Mouse (Mus musculus) kidney, postnatal 14 days (tissue): Measurements from ENCODE around the gene Cyb5r3.

Experiments
- DNase-seq: peaks from one replicate; pipeline ENCODE4 v3.0.0; 2022; ENCODE audit warnings: mixed read lengths

Gene Cyb5r3

GRCm38 (mm10) chr15:83169772-83170722 lies 2.3 kb downstream of the Cyb5r3 start:
- DNase-seq = peak; percentile 58

GRCm38 (mm10) chr15:83168875-83169771 lies 3.3 kb downstream of the Cyb5r3 start:
- DNase-seq = no peak

GRCm38 (mm10) chr15:83168311-83168710 lies 4.1 kb downstream of the Cyb5r3 start:
- no peak for DNase-seq

GRCm38 (mm10) chr15:83167550-83168065 lies 4.8 kb downstream of the Cyb5r3 start:
- DNase-seq = no peak

GRCm38 (mm10) chr15:83167126-83167525 lies 5.3 kb downstream of the Cyb5r3 start:
- peak; percentile 34 for DNase-seq

- DNase-seq = peak; percentile 27
Observed at GRCm38 (mm10) chr15:83166642-83167041, 5.8 kb downstream of the Cyb5r3 start.

GRCm38 (mm10) chr15:83165526-83166315 lies 6.7 kb downstream of the Cyb5r3 start:
- no peak for DNase-seq

DNA sequence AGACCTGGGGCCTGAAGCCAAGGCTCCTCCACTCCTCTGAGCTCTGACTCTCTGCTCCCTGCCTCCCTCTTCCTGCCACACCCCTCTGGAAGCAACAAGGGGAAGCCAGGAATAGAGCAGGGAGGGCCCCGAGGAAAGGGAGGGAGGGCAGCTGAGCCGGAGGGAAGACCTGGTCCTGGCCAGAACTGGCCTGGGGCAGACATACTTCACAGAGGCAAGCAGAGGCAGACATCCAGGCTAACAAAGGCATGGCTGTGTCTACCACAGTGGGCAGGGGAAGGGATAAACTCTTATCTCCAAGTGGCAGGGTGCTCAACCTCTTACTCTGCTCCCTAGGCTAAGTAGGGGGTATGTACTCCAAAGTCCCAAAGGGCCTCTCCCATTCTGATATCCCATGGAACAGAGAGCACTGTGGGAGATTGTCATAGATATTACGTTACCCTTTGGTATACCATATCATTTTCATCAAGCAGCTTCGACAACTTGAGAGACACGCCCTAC lies 7.4 kb downstream of the Cyb5r3 start:
- peak; percentile 66 for DNase-seq

GRCm38 (mm10) chr15:83162818-83163485 lies 9.4 kb downstream of the Cyb5r3 start:
- DNase-seq = no peak

DNA sequence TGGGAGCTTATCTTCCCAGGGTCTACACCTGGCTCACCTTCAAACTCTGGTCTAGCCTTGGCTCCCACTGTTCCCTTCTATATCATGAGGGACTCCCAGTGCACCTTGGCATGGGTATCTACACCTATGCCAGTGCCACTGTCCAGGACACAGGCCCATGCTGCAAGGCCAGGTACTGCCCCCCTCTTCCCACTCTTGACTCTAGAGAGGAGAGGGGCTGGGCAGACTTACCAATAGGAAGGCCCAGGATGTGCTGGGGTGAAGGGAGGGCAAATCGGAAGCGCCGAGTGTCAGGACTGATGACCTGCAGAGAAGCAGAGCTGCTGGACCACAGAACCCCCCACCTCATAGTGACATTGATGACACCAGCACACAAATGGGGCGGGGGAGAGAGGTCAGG lies 10.4 kb downstream of the Cyb5r3 start:
- DNase-seq = no peak

GRCm38 (mm10) chr15:83161062-83161748 lies 11.2 kb downstream of the Cyb5r3 start:
- no peak for DNase-seq

- DNase-seq = no peak
Observed at GRCm38 (mm10) chr15:83160561-83160960, 11.8 kb downstream of the Cyb5r3 start.

GRCm38 (mm10) chr15:83159823-83160222 lies 12.6 kb downstream of the Cyb5r3 start:
- no peak for DNase-seq

- no peak for DNase-seq
Observed at GRCm38 (mm10) chr15:83158587-83159160, 13.7 kb downstream of the Cyb5r3 start.

DNA sequence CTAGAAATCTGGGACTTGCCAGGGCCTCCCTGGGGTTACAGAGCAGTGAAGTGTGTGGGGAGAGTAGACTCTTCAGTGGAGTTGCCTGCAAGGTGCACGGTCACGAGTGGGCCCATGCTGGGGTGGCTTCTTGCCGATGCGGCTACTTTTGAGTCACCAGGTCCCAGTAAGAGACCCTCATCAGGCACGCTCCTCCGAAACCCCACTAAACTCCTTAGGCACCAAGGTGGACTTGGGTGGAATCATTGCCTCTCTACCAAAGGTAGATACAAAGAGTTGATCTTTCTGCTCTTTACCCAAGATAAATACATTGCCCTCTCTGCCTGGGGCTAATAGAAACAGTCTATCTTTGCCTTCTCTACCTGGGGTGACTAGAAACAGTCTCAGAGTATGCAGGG lies 14.7 kb downstream of the Cyb5r3 start:
- no peak for DNase-seq

GRCm38 (mm10) chr15:83156929-83157666 lies 15.3 kb downstream of the Cyb5r3 start:
- DNase-seq = peak; percentile 65

- no peak for DNase-seq
Observed at GRCm38 (mm10) chr15:83155672-83156419, 16.5 kb downstream of the Cyb5r3 start.

DNA sequence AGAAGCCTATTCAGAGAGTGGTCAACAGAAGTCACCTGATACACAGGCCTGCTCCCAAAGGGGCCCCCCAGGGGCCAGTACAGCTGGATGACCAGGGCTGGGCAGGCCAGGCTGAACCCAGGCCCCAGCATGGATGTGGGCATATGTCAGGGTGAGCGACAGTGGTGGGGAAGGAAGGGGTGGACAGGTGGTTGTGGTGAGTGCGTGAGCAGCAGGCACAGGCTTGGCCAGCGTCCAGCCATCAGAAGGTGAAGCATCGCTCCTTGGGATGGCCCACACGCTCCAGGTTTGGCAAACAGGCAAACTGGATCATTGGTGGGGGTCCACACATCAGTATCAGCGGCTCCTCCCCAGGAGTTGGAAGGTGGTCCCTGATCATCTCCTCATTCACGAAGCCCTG lies 18.1 kb downstream of the Cyb5r3 start:
- DNase-seq = no peak

DNA sequence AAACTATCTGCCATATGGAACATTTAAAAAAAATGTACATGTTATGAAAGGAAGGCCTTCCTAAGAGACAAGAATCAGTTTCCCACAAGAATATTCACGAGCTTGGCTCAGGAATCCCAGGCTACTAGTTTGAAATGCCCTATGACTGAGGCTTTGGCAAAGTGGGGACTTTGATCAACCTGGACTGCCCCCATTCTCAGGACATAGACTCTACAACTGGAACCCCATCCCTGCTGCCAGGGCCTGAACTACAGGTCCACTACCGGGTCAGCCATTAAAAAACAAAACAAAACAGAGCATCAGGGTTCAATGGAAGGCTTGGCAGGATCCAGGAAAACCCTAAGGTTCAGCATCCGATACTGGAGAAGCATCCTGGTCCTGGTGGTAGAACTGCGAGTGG lies 21.7 kb downstream of the Cyb5r3 start:
- DNase-seq = no peak
